Mouse (Mus musculus): ENCODE data around the gene Sypl. TPM values are rescaled to one million over a fixed set of nuclear protein-coding genes. Genes with fewer than 3 reads are reported as not detected.

Gene Sypl
- polyA plus RNA-seq, 1 experiment from 2014 or later = 95.8 TPM

- H3K27me3 ChIP-seq (replicated peaks) = peaks cover 5% of the 10 kb centered on the region; the same call in 1 of the 2 replicates
- no peaks in the 10 kb centered on the region for H3K36me3 ChIP-seq
- H3K4me2 ChIP-seq = no peak overlapping the region
- 88% methylated on average over 7 of the region's 7 CpGs for WGBS
- no peak overlapping the region for H3K4me3 ChIP-seq
- peaks cover 8% of the 10 kb centered on the region for H3K4me1 ChIP-seq (replicated peaks)
- peak; percentile 53 for ATAC-seq (ENCODE audit: insufficient number of reproducible peaks, low FRiP score)
- peaks cover 8% of the 10 kb centered on the region; the same call in 1 of the 2 replicates for H3K9me3 ChIP-seq (replicated peaks)
- H3K27ac ChIP-seq (ENCODE audit: poor library complexity, severe bottlenecking) = no peak overlapping the region
- H3K9ac ChIP-seq = no peak overlapping the region
These were observed 32.1 kb upstream of the Sypl start for GRCm38 (mm10) chr12:32921532-32922131.

GRCm38 (mm10) chr12:32924245-32924644 lies 29.4 kb upstream of the Sypl start:
- WGBS = 43% methylated on average over 3 of the region's 3 CpGs
- H3K4me3 ChIP-seq = no peak overlapping the region
- no peak for ATAC-seq (ENCODE audit: insufficient number of reproducible peaks, low FRiP score)

GRCm38 (mm10) chr12:32926331-32927172 lies 27.1 kb upstream of the Sypl start:
- Histone ChIP-seq H3K4me2 (peak overlapping the region; percentile 39), H3K27me3 (replicated peaks) (peaks cover 17% of the 10 kb centered on the region), H3K9ac (no peak overlapping the region), H3K27ac (ENCODE audit: poor library complexity, severe bottlenecking) (peak overlapping the region; percentile 65), H3K36me3 (no peaks in the 10 kb centered on the region), H3K4me1 (replicated peaks) (peaks cover 11% of the 10 kb centered on the region), H3K9me3 (replicated peaks) (peaks cover 8% of the 10 kb centered on the region; the same call in 1 of the 2 replicates), H3K4me3 (no peak overlapping the region)
- ATAC-seq (ENCODE audit: insufficient number of reproducible peaks, low FRiP score) = no peak
- WGBS = 54% methylated on average over 18 of the region's 18 CpGs

More at GRCm38 (mm10) chr12:32924245-32924644, 29.4 kb upstream of the Sypl start:
- Histone ChIP-seq H3K27ac (ENCODE audit: poor library complexity, severe bottlenecking) (no peak overlapping the region), H3K9ac (no peak overlapping the region), H3K4me1 (replicated peaks) (peaks cover 11% of the 10 kb centered on the region), H3K9me3 (replicated peaks) (peaks cover 8% of the 10 kb centered on the region; the same call in 1 of the 2 replicates), H3K27me3 (replicated peaks) (peaks cover 5% of the 10 kb centered on the region; the same call in 1 of the 2 replicates), H3K4me2 (no peak overlapping the region), H3K36me3 (no peaks in the 10 kb centered on the region)

- WGBS = 78% methylated on average over 10 of the region's 10 CpGs
- no peaks in the 10 kb centered on the region for H3K36me3 ChIP-seq
- H3K27ac ChIP-seq (ENCODE audit: poor library complexity, severe bottlenecking) = no peak overlapping the region
- H3K4me3 ChIP-seq = no peak overlapping the region
- H3K9me3 ChIP-seq (replicated peaks) = peaks cover 8% of the 10 kb centered on the region; the same call in 1 of the 2 replicates
- peaks cover 11% of the 10 kb centered on the region for H3K4me1 ChIP-seq (replicated peaks)
- no peak overlapping the region for H3K4me2 ChIP-seq
- ATAC-seq (ENCODE audit: insufficient number of reproducible peaks, low FRiP score) = no peak
- no peak overlapping the region for H3K9ac ChIP-seq
- peaks cover 20% of the 10 kb centered on the region for H3K27me3 ChIP-seq (replicated peaks)
These were observed 26.4 kb upstream of the Sypl start for GRCm38 (mm10) chr12:32927231-32927835.

GRCm38 (mm10) chr12:32928180-32928579 lies 25.5 kb upstream of the Sypl start:
- Histone ChIP-seq H3K4me2 (no peak overlapping the region), H3K36me3 (no peaks in the 10 kb centered on the region), H3K27ac (ENCODE audit: poor library complexity, severe bottlenecking) (no peak overlapping the region), H3K4me1 (replicated peaks) (peaks cover 11% of the 10 kb centered on the region), H3K9ac (no peak overlapping the region), H3K4me3 (no peak overlapping the region), H3K27me3 (replicated peaks) (peaks cover 21% of the 10 kb centered on the region), H3K9me3 (replicated peaks) (0 out of 2 replicates have a peak, but pooled peaks cover 1% of the 10 kb centered on the region)
- WGBS = 66% methylated on average over 3 of the region's 3 CpGs
- no peak for ATAC-seq (ENCODE audit: insufficient number of reproducible peaks, low FRiP score)

GRCm38 (mm10) chr12:32929831-32930513 lies 23.7 kb upstream of the Sypl start:
- H3K9ac ChIP-seq = no peak overlapping the region
- no peak overlapping the region for H3K4me3 ChIP-seq
- no peaks in the 10 kb centered on the region for H3K9me3 ChIP-seq (replicated peaks)
- WGBS = 82% methylated on average over 11 of the region's 11 CpGs
- peaks cover 24% of the 10 kb centered on the region for H3K27me3 ChIP-seq (replicated peaks)
- H3K36me3 ChIP-seq = no peaks in the 10 kb centered on the region
- no peak overlapping the region for H3K27ac ChIP-seq (ENCODE audit: poor library complexity, severe bottlenecking)
- H3K4me2 ChIP-seq = no peak overlapping the region
- ATAC-seq (ENCODE audit: insufficient number of reproducible peaks, low FRiP score) = no peak
- H3K4me1 ChIP-seq (replicated peaks) = peaks cover 11% of the 10 kb centered on the region

GRCm38 (mm10) chr12:32930566-32930965 lies 23.1 kb upstream of the Sypl start:
- H3K27ac ChIP-seq (ENCODE audit: poor library complexity, severe bottlenecking) = no peak overlapping the region
- H3K4me1 ChIP-seq (replicated peaks) = peaks cover 11% of the 10 kb centered on the region
- H3K9ac ChIP-seq = no peak overlapping the region
- H3K4me2 ChIP-seq = no peak overlapping the region
- no peaks in the 10 kb centered on the region for H3K9me3 ChIP-seq (replicated peaks)
- peaks cover 24% of the 10 kb centered on the region for H3K27me3 ChIP-seq (replicated peaks)
- H3K4me3 ChIP-seq = no peak overlapping the region
- 81% methylated on average over 7 of the region's 7 CpGs for WGBS
- H3K36me3 ChIP-seq = no peaks in the 10 kb centered on the region
- ATAC-seq (ENCODE audit: insufficient number of reproducible peaks, low FRiP score) = no peak

- no peaks in the 10 kb centered on the region for H3K4me1 ChIP-seq (replicated peaks)
- no peaks in the 10 kb centered on the region for H3K36me3 ChIP-seq
- 72% methylated on average over 4 of the region's 4 CpGs for WGBS
- H3K27ac ChIP-seq (ENCODE audit: poor library complexity, severe bottlenecking) = no peak overlapping the region
- no peak overlapping the region for H3K4me2 ChIP-seq
- no peak overlapping the region for H3K4me3 ChIP-seq
- no peak overlapping the region for H3K9ac ChIP-seq
- no peaks in the 10 kb centered on the region for H3K9me3 ChIP-seq (replicated peaks)
- no peak for ATAC-seq (ENCODE audit: insufficient number of reproducible peaks, low FRiP score)
- peaks cover 27% of the 10 kb centered on the region for H3K27me3 ChIP-seq (replicated peaks)
These were observed 17.3 kb upstream of the Sypl start for GRCm38 (mm10) chr12:32936246-32936946.

- Histone ChIP-seq H3K4me1 (replicated peaks) (0 out of 2 replicates have a peak, but pooled peaks cover 6% of the 10 kb centered on the region), H3K9ac (no peak overlapping the region), H3K36me3 (no peaks in the 10 kb centered on the region), H3K4me3 (no peak overlapping the region), H3K27me3 (replicated peaks) (peaks cover 14% of the 10 kb centered on the region; the same call in 1 of the 2 replicates), H3K4me2 (no peak overlapping the region), H3K9me3 (replicated peaks) (no peaks in the 10 kb centered on the region), H3K27ac (ENCODE audit: poor library complexity, severe bottlenecking) (no peak overlapping the region)
- ATAC-seq (ENCODE audit: insufficient number of reproducible peaks, low FRiP score) = no peak
- 83% methylated on average over 4 of the region's 4 CpGs for WGBS
These were observed 12.6 kb upstream of the Sypl start for GRCm38 (mm10) chr12:32941141-32941540.

GRCm38 (mm10) chr12:32943347-32943746 lies 10.3 kb upstream of the Sypl start:
- Histone ChIP-seq H3K36me3 (no peaks in the 10 kb centered on the region), H3K4me2 (no peak overlapping the region), H3K27ac (ENCODE audit: poor library complexity, severe bottlenecking) (peak overlapping the region; percentile 38; the same call in 1 of the 2 replicates)

More at GRCm38 (mm10) chr12:32943347-32943746, 10.3 kb upstream of the Sypl start:
- Histone ChIP-seq H3K9me3 (replicated peaks) (no peaks in the 10 kb centered on the region), H3K4me1 (replicated peaks) (0 out of 2 replicates have a peak, but pooled peaks cover 6% of the 10 kb centered on the region), H3K27me3 (replicated peaks) (peaks cover 6% of the 10 kb centered on the region; the same call in 1 of the 2 replicates), H3K9ac (no peak overlapping the region), H3K4me3 (no peak overlapping the region)
- peak; percentile 64 for ATAC-seq (ENCODE audit: insufficient number of reproducible peaks, low FRiP score)
- 42% methylated on average over 4 of the region's 4 CpGs for WGBS

All from heart, embryonic 12.5 days (tissue).